Mouse (Mus musculus): ENCODE measurements around the gene Zfp668.

- TF ChIP-seq CTCF (IDR thresholded peaks at IDR 0.05) (no peak), EP300 (IDR thresholded peaks at IDR 0.05) (no peak)
Observed at GRCm38 (mm10) chr7:127824176-127824871, 52.3 kb downstream of the Zfp668 start, which contains the start of the genes Stx4a and Stx1b.

Measured in lung, postnatal 0 days (tissue).